Mouse (Mus musculus) kidney, adult 9 months (tissue): ENCODE data around the gene C1qtnf5.
"Not testable (repeated sequence)": the region's sequence is repeated elsewhere in the genome, so short reads cannot be mapped to it uniquely, and the experiment has no call there.

Experiments
- DNase-seq: peaks from one replicate; pipeline ENCODE4 v3.0.0; 2022

Gene C1qtnf5

GRCm38 (mm10) chr9:44106596-44106995 is 449 bp upstream of the C1qtnf5 start:
- no peak for DNase-seq

- DNase-seq, result no peak
Observed at GRCm38 (mm10) chr9:44107557-44108179, 623 bp downstream of the C1qtnf5 start.

GRCm38 (mm10) chr9:44108269-44109055 is 1.4 kb downstream of the C1qtnf5 start:
- DNase-seq, result no peak

- DNase-seq, result peak; percentile 83
Observed at GRCm38 (mm10) chr9:44109360-44110095, 2.5 kb downstream of the C1qtnf5 start.

- not testable (repeated sequence) for DNase-seq
Observed at GRCm38 (mm10) chr9:44111909-44112308, 4.9 kb downstream of the C1qtnf5 start.

- peak; percentile 99 for DNase-seq
Observed at GRCm38 (mm10) chr9:44113105-44113789, 6.2 kb downstream of the C1qtnf5 start, which contains the start of the genes Gm49380 and Rnf26. Gene Gm49380, minus strand, starts transcription at chr9:44113500. Gene Rnf26, minus strand, starts transcription at chr9:44113517.

GRCm38 (mm10) chr9:44114453-44114852 is 7.4 kb downstream of the C1qtnf5 start:
- DNase-seq, result peak; percentile 64

- DNase-seq, result no peak
Observed at GRCm38 (mm10) chr9:44115599-44115998, 8.6 kb downstream of the C1qtnf5 start.

- DNase-seq, result no peak
Observed at GRCm38 (mm10) chr9:44116182-44116581, 9.1 kb downstream of the C1qtnf5 start.

GRCm38 (mm10) chr9:44119011-44119410 is 12.0 kb downstream of the C1qtnf5 start:
- no peak for DNase-seq

GRCm38 (mm10) chr9:44119948-44120465 is 13.0 kb downstream of the C1qtnf5 start:
- DNase-seq, result no peak

- no peak for DNase-seq
Observed at GRCm38 (mm10) chr9:44124317-44124716, 17.3 kb downstream of the C1qtnf5 start.

- no peak for DNase-seq
Observed at GRCm38 (mm10) chr9:44125026-44125425, 18.0 kb downstream of the C1qtnf5 start.

GRCm38 (mm10) chr9:44125546-44126428 is 18.7 kb downstream of the C1qtnf5 start:
- peak; percentile 94 for DNase-seq

GRCm38 (mm10) chr9:44126746-44127145 is 19.7 kb downstream of the C1qtnf5 start:
- no peak for DNase-seq

GRCm38 (mm10) chr9:44127351-44127801 is 20.3 kb downstream of the C1qtnf5 start:
- DNase-seq, result peak; percentile 87

GRCm38 (mm10) chr9:44129633-44130032 is 22.6 kb downstream of the C1qtnf5 start:
- no peak for DNase-seq

GRCm38 (mm10) chr9:44130034-44130433 is 23.0 kb downstream of the C1qtnf5 start:
- DNase-seq, result peak; percentile 84

- peak; percentile 38 for DNase-seq
Observed at GRCm38 (mm10) chr9:44130581-44131275, 23.7 kb downstream of the C1qtnf5 start.

GRCm38 (mm10) chr9:44131276-44131590 is 24.2 kb downstream of the C1qtnf5 start:
- no peak for DNase-seq

GRCm38 (mm10) chr9:44132200-44132599 is 25.2 kb downstream of the C1qtnf5 start:
- DNase-seq, result no peak
